Mouse (Mus musculus) adrenal gland, adult 2 months (tissue): ENCODE results near the gene Kcp. TPM values are rescaled to one million over a fixed set of nuclear protein-coding genes. Genes with fewer than 3 reads are reported as not detected.

Experiments used
- DNase-seq: peaks from one replicate; pipeline ENCODE4 v3.0.0; 2021
- polyA plus RNA-seq: library from polyadenylated mRNA; depleted of rRNA; stranded (reverse); fragments of >200 nt; gene quantifications from 2 replicates; pipeline ENCODE4 v1.2.3, GENCODE M21; 2012
- total RNA-seq, 2 experiments: library from RNA; stranded (reverse); gene quantifications; 2 replicates each; pipeline ENCODE4 v1.2.3; 2021

The Kcp gene
- total and polyA plus RNA-seq, 3 experiments: 1.9 to 8.3 (median 2.1) TPM

DNA sequence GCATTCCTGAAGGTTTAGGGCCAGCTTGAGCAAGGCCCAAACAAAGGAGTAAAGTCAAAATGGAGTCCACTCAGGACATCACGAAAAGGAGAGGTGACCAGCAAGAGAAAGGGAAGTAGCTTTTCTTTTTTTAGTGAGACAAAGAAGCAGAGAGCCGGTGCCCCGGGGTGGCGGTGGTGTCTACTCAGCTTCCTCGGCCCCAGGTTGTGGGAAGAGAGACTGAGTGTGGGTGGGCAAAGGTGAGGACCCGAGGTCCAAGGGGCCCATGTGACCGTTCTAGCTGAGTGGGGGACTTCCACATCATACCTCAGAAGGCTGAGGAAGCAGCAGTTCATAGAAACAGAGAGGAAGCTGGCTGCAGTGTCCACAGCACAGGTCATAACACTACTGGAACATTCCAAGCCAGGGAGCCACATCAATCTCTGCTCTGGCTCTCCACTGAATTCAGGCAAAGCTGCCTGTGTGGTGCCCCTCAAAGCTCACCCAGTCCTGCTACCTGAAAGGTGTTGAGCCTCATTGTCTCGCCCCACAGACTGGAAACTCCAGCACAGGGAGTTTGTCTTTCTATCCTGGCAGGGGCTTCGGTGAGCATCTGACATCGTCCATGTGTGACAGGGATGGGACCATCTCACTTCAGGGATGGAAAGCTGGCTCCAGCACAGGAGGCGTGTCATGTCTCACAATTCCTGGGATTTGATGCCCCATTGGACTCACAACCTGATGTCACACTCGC lies 15.7 kb upstream of the Kcp start:
- DNase-seq: no peak

DNA sequence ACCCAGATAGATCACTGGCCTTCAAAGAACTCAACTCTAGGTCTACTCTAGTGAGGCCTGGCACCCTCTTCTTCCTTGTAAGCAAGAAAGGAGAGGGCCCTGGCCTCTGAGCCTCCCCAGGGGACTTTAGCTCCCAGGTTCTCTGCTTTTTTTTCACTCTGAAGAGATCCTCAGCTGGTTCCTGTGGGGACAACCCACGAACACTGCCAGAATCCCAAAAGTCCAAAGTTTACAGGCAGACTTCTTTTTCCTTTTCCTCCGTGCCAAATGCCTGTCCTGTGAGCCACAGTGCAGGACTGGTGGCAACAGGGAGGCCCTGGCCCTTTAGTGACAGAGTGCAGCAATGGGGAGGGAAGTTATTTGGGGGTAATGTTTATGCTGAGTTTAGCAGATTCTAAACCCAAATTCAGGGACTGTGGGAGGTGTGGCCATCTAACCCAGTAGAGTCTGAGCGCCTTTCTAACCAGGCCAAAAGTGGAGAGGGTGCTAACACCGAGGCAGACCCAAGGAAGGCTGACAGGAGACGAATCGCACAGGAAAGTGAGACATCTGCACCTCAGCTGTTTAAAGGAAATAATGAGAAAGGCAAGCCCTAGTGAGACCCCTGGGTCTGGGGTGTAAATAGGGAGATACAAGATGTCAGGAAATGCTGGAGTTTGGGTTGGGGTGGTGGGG lies 15.0 kb upstream of the Kcp start:
- no peak for DNase-seq

DNA sequence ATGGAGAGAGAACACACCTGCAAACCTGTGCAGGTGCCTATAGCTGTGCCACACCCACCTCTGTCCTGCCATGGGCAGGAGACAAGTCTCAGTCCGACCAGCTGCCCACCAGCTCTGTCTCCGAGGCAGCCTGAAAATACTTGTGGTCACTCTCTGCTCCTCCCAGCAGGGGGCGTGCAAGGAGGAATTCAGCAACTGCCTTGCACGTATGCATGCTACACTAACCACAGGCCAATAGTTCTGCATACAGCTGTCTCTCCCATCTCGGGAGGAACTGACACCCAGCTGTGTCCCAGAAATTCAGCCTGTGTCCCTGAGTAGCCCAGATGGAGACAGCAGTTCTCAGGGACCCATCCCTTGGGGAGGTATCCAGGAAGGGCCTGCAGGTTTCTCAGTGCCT lies 9.4 kb upstream of the Kcp start:
- DNase-seq: peak; percentile 72

DNA sequence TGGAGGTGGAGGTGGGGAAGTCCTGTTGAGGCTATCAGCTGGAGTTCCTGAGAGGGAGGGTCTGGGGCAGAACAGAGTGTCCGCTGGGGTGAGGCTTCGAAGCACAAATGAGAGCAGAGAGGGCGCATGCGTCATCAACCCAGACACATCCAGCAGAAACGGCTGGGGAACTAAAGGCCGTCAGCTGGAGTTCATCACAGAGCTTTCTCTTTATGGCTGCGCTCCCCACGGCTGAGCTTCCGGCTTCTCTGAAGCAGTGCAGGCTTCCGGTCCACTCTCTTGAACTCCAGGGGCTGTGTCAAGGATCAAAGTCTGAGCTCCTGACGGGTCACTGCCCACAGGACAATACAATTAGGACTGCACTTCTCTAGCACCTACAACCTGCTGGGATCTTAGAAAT lies 5.5 kb upstream of the Kcp start:
- DNase-seq: no peak

DNA sequence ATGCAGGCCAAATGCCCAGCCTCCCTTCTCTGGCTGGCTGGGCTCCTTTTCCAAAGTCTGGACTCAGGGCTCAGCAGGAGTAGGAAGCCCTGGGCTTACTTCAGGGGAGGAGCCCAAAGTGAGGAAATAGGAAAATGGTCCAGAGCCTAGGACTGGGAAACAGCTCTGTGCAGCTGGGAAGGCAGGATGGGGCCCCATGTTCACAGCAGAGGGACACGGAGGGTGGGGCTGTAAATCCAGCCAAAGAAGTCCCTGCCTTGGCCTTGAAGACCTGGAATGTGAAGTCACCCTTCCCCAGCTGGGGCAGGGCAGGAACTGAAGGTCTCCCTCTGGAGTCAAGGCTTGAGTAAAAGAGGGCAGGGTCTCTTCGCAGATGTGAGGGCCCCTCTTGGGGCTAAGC lies 1.3 kb upstream of the Kcp start:
- no peak for DNase-seq

DNA sequence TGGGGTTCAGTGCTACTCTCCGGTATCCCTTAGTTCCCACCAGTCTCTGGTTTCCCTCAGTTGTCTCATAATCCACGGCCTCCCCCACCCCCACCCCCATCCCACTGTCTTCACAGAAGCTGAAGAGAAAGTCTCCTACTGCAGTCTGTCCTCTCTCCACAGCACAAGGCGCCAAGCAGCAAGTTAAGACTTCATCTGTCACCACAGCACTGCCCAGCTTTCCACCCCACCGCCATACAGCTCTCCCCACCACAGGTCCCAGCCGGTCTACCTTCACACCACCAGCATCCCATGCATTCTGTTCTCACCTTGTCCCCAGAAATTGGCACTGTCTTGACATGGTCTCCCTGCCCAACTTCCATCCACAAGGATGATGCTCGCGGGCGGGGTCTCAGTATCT lies 918 bp downstream of the Kcp start:
- DNase-seq: no peak

DNA sequence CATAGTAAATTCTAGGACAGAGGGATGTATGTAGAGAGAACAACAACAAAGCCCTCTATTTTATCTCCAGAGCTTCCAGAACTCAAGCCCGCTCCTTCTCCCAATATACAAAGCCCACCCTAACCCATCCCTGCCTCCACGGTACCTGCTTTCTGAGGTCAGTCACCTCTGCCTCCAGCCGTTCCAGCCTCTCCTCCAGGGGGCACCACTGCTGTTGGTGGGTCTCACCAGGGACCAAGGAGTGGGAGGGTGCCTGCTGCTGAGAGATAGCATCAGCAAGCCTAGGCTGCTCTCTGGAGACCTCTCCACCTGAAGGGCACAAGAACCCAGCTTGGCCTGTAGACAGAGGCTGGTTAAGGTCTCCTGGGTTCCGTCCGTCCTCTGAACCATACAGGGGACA lies 2.3 kb downstream of the Kcp start:
- no peak for DNase-seq

DNA sequence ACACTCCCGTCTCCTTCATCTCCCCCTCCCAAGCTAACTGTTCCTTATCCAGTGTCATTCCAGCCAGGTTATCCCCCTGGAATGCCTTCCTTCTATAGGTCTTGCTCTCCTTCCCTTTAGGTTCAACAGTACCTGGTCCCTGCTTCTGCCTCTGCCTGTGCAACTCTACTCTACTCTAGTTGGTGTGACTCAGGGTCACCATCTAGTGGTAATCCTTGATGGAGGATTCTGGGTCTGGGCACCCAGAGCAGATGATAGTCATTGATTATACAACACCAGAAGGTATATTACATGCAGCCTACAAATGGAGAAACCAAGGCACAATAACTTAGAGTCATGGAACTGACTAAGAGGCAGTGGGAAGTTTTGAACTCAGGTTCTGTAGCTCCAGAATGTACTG lies 6.2 kb downstream of the Kcp start:
- no peak for DNase-seq

DNA sequence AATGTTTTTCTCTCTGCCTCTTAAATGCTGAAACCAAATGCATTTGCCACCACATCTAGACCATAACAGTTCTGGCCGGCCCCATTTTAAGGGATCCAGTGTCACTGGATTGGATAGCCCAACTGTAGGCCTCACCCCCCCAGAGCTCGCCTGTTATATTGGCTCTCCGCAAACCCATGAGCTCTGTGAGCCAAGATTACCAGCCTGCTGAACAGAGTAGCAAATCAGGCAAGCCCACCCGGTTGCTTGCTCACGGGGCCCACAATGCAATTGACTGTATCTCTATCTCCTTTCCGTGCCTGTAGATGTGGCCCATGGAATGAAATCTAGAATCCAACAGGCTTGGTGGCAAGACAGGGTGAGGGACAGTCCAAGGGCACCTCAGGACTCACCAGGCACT lies 6.9 kb downstream of the Kcp start:
- no peak for DNase-seq

DNA sequence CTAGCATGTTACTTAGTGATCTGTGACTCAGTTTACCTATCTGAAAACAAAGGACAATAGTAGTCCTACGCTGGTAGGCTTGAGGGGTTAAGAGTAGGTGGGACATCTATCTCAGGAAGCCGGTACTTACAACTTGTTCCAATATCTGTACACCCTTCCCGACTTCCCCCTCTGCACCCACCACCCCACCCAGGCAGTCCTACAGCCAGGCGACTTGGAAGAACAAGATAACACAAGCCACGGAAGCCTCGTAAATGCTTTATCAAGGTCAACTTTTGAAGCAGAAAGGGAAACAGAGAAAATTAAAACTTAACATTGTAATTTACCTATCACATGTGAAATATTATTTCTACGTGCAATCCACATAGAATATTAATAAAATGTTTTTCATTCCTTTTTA lies 7.6 kb downstream of the Kcp start:
- no peak for DNase-seq

DNA sequence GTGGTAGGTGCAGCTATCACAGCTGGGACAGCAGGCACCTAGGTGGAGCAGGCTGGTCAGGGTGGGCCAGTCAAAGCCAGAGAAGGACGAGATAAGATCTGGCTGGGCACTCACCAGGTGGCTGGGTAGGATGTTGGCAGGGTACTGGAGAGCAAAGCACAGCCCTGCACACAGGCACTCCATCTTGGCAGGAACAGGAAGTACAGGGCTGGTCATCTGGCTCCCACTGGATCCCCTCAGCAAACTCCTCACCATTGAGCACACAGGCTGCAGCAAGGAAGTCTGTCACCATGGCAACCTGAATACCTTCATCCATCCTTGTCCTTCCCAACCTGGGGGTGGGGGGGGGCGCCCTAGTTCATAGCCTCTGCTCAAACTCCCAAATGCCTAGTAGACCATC lies 10.0 kb downstream of the Kcp start:
- no peak for DNase-seq

DNA sequence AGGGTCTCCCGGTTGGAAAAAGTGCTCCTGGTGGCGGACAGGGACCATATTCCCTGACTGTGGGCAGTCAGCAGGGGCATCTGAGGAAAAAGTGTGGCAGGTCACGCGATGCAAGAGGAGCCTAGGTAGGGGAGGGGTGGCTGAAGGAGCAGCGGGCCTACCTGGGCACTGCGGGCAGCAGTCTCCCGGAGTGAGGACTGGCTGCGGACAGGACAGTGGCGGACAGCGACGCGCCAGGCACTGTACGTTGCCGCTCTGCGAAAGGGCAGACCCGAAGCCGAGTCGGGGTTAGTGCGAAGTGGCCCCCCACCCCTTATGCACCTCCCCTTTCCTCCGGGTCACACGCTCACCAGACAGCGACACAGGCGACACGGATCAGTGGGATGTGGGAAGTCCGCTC lies 11.5 kb downstream of the Kcp start:
- DNase-seq: no peak

DNA sequence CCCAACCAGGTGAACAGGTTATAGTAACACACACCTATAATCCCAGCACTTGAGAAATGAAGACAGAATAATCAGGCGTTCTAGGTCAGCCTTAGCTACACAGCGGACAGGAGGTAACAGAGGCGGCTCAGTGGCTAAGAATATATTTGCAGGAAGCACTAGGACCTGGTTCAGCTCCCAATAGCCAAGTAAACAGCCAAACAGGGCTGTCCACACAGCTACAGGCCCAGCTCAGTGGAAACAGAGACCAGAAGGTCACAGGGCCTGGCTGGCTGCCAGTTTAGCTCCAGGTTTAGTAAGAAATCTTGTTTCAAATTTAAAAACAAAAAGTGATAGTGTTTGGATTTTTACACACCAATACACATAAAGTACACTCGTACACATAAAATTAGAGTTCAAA lies 13.7 kb downstream of the Kcp start:
- DNase-seq: peak; percentile 50

DNA sequence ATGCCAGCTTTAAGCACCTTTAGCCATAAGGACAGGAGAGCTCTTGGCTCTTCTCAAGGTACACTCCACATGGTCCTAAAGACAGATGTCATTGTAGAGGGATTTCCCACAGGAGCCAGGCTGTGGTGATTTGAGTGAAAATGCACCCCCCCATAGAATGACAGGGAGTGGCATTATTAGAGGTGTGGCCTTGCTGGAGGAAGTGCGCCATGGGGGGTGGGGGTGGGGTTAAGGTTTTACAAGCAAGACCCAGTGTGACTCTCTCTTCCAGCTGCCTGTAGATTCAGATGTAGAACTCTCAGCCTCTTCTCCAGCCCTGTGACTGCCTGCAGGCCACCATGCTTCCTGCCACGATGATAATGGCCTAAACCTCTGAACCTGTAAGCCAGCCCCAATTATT lies 21.8 kb downstream of the Kcp start:
- no peak for DNase-seq

DNA sequence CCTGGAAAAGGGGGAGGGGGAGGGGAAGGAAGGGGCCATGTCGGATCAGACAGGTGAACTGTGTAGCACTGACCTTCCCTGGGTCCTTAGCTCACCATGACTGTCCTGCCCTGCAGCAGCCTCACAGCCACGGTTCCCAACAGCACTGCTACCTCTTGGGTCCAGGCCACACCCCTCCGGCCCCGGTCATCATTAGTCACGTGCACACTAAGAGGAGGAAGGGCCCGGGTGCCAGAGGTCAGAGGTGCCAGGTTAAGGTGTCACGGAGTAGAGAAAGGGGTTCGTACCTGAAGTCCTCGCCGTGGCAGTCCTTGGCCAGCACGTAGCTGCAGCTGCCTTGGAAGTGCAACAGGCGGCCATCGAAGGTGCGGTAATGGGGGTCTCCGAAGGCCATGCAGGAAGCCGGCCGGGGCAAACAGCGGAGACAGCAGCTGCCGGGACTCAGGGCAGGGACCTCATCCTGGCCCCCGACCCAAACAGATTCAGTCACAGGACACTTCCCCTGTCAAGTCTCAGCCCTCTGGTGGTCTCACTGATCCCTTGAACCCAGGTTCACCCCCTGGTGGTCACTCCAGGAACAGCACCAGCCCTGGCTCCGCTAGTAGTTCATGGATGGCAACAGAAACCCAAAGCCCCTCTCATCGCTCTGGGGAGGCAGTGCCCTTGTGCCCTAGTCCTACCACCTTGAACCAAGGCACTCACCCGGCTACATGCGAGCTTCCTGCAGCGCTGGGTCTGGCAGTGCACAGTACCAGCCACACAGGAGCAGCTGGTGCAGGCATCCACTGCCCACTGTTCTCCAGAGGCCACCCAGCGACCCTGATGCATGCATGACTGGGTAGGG lies 22.8 kb downstream of the Kcp start:
- DNase-seq: peak; percentile 54

DNA sequence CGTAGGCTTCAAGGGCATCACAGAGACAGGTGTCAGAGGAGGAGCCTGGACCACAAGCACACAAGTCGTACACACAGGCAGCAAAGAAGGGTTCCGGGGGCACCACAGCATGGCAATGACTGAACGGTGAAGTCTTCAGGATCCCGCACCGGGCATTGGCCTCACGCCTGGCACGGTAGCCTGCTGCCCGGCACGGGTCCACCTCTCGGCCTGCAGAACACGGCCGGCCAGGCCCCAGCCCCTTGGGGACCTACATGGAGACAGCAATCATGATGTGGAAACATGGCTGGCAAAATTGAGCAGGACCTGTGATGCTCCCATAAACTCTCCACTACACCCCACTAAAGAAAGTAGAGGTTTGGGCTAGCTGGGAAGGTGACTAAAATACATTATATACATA lies 25.1 kb downstream of the Kcp start:
- no peak for DNase-seq

DNA sequence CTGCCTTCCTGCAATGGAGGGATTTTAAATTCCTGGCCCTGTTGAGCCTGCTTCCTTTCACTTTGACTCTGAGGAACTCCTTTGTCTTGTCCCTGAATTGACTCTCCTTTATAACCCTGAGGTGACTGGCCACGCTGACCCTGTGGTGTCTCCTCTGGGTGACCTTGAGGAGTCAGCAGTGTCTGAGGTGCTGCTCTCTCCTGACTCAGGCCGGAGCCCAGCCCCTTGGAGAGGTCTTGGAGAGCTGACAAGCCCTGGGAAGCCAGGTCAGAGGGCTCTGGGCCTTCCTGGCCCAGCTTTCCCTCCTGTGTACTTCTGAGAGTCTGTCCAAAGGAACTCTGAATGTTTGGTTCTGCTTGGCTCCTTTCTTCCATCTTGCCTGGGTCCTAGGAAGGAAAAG lies 33.0 kb downstream of the Kcp start:
- peak; percentile 26 for DNase-seq

DNA sequence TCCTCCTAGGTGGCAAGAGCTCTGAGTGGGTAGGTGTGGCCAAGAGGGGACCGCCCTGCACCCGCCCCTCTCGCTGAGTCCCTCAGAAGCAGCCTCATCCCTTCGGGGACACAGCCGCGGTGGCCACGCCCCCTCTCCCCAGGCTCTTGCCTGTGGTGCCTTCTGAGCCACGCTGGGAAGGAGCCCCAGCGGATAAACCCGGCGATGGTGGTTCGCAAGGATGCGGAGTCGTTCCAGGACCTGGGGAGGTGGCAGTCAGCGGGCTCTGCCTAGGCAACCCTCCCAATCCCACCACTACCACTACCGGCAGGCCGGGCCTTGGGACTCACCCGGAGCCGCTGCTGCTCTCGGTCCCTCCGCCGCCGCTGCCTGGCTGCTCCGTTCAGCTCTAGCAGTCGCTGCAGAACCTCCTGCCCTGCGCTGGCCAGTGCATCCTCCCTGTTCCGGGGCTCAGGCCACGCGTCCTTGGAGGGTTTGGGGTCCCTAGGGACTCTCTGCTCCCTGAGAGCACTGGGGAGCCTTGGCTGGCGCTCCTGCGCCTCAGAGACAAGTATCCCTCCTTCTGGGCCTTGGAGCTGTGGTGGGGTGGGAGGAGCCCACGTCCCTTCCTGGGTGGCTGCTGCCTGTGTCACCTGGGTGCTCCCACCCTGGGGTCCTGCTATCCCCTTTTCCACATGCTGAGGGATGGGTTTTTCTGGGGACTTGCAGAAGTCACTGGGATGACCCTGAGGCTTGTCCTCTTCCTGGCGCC lies 33.6 kb downstream of the Kcp start:
- peak; percentile 93 for DNase-seq

DNA sequence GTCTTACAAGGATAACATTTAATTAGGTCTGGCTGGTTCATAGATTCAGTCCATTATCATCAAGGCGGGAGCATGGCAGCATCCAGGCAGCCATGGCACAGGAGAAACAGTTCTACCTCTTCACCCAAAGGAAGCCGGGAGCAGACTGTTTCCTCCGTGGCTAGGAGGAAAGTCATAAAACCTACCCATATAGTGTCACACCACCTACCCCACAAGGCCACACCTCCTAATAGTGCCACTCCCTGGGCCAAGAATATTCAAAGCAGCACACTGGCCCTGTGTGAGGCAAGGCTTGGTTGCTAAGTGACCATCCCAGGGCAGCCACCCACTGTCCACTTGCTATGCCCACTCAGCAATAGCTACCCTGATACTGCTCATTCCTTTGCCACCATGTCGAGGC lies 36.6 kb downstream of the Kcp start, which contains the start of gene Atp6v1fnb:
Atp6v1fnb (plus strand) TSS at position 301 of the 400 bp plus-strand sequence.
- DNase-seq: no peak

DNA sequence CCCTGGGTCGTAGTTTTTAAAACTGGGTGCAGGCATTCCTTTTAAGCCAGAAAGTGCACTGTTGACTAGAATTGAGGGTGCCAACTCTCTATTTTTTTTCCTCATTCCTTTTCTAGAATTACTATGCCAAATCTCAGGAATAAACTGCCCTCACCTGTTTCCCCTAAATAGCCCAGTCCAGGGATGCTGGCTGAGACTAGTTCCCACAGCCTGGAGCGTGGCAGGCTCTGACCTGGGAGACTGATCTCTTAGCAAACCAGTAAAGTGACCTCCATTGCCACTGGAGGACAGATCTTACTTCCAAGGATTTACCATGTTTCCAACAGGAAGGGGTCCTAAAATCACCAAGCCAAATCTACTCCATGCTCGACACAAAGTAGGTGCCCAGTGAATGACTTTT lies 38.9 kb downstream of the Kcp start:
- DNase-seq: no peak

DNA sequence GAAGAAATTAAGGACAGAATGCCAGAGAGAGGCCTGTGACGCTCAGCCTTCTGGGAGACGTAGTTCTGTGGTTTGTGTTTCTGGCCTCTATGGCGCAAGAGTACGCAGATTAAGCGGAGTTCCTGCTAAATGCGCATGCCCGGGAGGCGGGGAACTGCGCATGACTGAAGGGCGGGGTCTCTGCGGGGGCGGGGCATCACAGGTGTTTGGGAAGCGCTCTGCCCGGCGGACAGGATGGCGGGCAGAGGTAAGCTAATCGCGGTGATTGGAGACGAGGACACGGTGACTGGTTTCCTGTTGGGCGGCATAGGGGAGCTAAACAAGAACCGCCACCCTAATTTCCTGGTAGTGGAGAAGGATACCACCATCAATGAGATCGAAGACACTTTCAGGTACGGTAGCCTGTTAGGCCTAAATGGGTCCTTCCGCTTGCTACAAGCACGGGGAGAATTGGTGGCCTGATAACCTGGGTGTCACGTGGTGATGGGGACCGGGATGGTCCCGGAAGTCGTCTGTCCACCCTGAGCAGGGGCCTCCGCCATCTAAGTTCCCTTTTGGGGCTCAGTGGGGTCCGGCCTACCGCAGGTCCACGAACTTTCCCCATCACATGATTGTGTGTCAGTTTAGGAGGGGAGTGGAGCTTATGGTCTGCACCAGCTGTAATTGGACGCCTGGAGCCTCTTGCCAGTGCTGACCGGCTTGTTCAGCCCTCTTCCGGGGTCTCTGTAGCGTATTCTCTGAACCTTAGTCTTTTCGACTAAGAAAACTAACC lies 40.0 kb downstream of the Kcp start, which contains the start of gene Atp6v1f:
Atp6v1f (plus strand) TSS at position 136 of the 772 bp plus-strand sequence.
- DNase-seq: peak; percentile 94
